Mouse (Mus musculus) C2C12 (cell line): ENCODE results near the gene Rpl11. TPM values are rescaled to one million over a fixed set of nuclear protein-coding genes. Genes with fewer than 3 reads are reported as not detected.

Experiments
- H3K27me3 ChIP-seq: one replicate; pipeline ENCODE4 v1.6.1; 2011; ENCODE audit not compliant: control insufficient read depth, insufficient read depth, insufficient read length
- H3K36me3 ChIP-seq: one replicate; pipeline ENCODE4 v1.6.1; 2011; ENCODE audit not compliant: control insufficient read depth, insufficient read depth
- H3K4me3 ChIP-seq: one replicate; pipeline ENCODE4 v1.5.1; 2011; ENCODE audit warnings: mild to moderate bottlenecking, control low read depth; ENCODE audit not compliant: poor library complexity, insufficient read depth, severe bottlenecking
- H3K79me2 ChIP-seq: one replicate; pipeline ENCODE4 v1.6.1; 2011; ENCODE audit not compliant: control insufficient read depth, insufficient read depth
- H3K79me3 ChIP-seq: one replicate; pipeline ENCODE4 v1.6.1; 2011; ENCODE audit warnings: low read depth, control low read depth
- H3ac ChIP-seq: one replicate; pipeline ENCODE3; 2011; ENCODE audit warnings: low read depth; ENCODE audit not compliant: control insufficient read depth, insufficient read length
- CEBPB ChIP-seq: IDR thresholded peaks from one replicate; pipeline ENCODE4 v1.6.1; 2011; ENCODE audit warnings: low read depth, mild to moderate bottlenecking, control low read depth, moderate library complexity
- CTCF ChIP-seq: IDR thresholded peaks from one replicate; pipeline ENCODE4 v1.5.1; 2011; ENCODE audit not compliant: control insufficient read depth, insufficient read depth, insufficient read length
- FOSL1 ChIP-seq: IDR thresholded peaks from one replicate; pipeline ENCODE4 v1.8.0; 2011; ENCODE audit warnings: mild to moderate bottlenecking, low read length; ENCODE audit not compliant: poor library complexity, insufficient read depth, severe bottlenecking
- MAX ChIP-seq: IDR thresholded peaks from one replicate; pipeline ENCODE4 v1.6.1; 2011; ENCODE audit warnings: mild to moderate bottlenecking, control low read depth
- MYOD1 ChIP-seq: IDR thresholded peaks from one replicate; pipeline ENCODE4 v1.6.1; 2011; ENCODE audit warnings: low read depth; ENCODE audit not compliant: control insufficient read depth, insufficient read length
- MYOG ChIP-seq: IDR thresholded peaks from one replicate; pipeline ENCODE4 v1.6.1; 2011; ENCODE audit not compliant: control insufficient read depth, insufficient read length; ENCODE audit errors: extremely low read depth
- USF1 ChIP-seq: IDR thresholded peaks from one replicate; pipeline ENCODE4 v1.6.1; 2011; ENCODE audit warnings: low read depth, mild to moderate bottlenecking, control low read depth, moderate library complexity
- polyA plus RNA-seq: library from polyadenylated mRNA; unstranded; fragments of >200 nt; fragmentation: generic; extraction: Trizol; gene quantifications from one replicate; pipeline ENCODE4 v1.2.1, GENCODE M21; 2012; ENCODE audit warnings: missing spikeins

Gene Rpl11
- polyA plus RNA-seq, 1 experiment: 2,415 TPM

DNA sequence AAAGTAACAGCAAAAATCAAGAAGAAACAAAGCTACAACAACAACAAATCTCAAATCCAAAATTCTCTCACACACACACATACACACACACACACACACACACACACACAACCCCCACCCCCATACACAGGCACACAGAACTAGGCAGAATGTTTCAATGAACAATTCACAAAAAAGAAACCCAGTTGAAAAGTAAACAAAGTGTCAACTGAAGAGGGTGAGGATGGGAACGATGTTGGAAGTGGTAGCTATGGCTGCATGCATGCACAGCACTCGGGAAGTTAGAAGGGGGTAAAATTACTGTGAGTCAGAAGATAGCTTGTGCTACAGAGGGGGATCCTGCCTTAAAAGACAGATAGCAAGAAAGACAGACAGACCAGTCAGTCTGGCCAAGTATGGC is 25.4 kb upstream of the Rpl11 start:
- H3K36me3 ChIP-seq: no peaks in the 10 kb centered on the region
- H3K4me3 ChIP-seq: no peak overlapping the region
- no peaks in the 10 kb centered on the region for H3K79me2 ChIP-seq
- no peak overlapping the region for H3ac ChIP-seq
- H3K27me3 ChIP-seq: no peaks in the 10 kb centered on the region
- TF ChIP-seq CTCF (no peak), MAX (no peak), CEBPB (no peak), MYOD1 (no peak)
- H3K79me3 ChIP-seq: no peaks in the 10 kb centered on the region

DNA sequence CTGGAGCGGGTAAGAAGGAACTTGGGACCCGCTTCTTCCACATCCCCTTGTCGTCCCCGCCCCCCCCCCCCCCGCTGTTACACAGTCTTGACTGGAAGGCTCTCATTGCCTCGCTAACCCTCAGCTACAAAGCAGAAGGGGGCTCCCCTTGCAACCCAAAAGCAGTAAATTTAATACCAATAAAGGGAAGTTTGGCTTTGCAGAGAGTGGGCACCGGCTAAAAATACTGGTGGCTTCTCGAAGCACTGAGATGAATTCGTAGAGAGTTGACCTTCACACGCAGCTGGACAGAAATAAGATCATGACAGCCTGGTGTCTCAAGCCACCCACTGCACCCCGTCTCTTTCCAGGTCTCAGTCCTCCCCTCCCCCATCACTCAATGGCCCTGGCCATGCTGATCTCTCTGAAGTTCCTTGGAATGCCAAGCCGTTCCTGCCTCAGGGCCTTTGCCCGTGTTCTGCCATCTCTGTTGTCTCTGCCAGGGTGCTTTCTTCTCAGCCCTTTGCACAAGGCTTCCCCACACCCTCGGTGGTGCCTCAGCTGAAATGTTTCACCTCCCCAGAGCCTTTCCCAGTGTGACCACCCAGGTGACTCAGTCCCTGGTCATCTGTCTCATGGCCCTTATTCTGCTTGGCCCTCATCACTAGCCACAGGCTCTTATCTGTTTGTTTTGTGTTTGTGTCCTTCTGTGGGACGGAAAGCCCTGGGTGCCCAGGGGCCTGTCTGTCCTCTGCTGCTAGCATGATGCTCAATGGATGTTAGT is 23.7 kb upstream of the Rpl11 start:
- Histone ChIP-seq H3K79me3 (no peaks in the 10 kb centered on the region), H3K27me3 (no peaks in the 10 kb centered on the region), H3K4me3 (no peak overlapping the region), H3K79me2 (no peaks in the 10 kb centered on the region), H3ac (no peak overlapping the region), H3K36me3 (no peaks in the 10 kb centered on the region)
- no peak for TF ChIP-seq CEBPB
- TF ChIP-seq MAX: peak; percentile 23
- TF ChIP-seq FOSL1: peak; percentile 77

DNA sequence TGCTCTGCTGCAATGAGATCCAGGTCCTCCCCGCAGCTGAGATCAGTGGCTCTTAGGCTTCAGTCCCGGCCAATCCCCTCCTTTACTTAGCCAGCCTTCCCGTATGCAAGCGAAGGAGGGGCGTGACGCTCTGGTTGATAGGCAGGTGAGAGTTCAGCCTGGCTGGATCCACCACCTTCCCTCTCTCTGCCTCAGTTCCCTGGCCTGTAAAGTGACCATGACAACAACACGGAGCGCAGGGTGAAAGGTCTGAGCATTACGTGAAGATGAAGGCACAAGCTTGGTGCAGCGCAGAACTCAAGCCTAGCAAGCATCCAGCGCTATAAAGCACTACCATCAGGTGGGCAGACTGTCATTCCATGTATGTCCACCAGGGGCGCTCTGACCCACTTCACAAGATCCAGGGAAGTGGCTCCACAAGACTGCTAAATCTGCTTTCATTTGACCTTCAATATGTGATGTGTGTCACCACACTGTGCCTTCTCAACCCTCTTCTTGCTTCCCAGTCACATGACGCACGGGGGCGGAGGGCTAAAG is 18.0 kb upstream of the Rpl11 start:
- TF ChIP-seq CEBPB (no peak), MAX (no peak), FOSL1 (no peak), CTCF (peak; percentile 65), MYOG (no peak), MYOD1 (no peak), USF1 (peak; percentile 57)
- Histone ChIP-seq H3K4me3 (no peak overlapping the region), H3K79me3 (no peaks in the 10 kb centered on the region)

DNA sequence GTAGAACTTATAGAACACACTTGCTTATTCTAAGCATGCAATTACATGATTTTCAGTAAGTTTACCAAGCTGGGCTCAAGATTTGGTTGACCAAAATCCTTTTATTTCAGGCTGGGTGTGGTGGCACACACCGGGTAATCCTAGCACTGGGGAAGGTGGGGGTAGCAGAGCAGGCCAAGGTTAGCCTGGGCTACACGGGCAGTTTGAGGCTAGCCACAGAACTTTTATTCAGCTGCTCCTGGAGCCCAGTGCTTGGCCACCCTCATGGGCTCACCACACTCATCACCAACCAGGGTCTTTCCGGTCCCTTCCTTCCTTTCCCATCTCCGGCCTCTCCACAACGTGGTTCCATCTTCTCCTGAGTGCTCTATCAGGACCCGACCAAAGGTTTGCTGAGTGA is 17.4 kb upstream of the Rpl11 start:
- Histone ChIP-seq H3K27me3 (no peaks in the 10 kb centered on the region), H3K79me2 (no peaks in the 10 kb centered on the region), H3K36me3 (no peaks in the 10 kb centered on the region), H3ac (no peak overlapping the region), H3K79me3 (no peaks in the 10 kb centered on the region), H3K4me3 (no peak overlapping the region)
- no peak for TF ChIP-seq CEBPB
- no peak for TF ChIP-seq MYOD1
- TF ChIP-seq MAX: no peak
- TF ChIP-seq CTCF: no peak
- no peak for TF ChIP-seq FOSL1
- no peak for TF ChIP-seq USF1
- no peak for TF ChIP-seq MYOG

More for the DNA sequence above, 18.0 kb upstream of the Rpl11 start:
- Histone ChIP-seq H3ac (no peak overlapping the region), H3K27me3 (no peaks in the 10 kb centered on the region), H3K36me3 (no peaks in the 10 kb centered on the region), H3K79me2 (no peaks in the 10 kb centered on the region)

DNA sequence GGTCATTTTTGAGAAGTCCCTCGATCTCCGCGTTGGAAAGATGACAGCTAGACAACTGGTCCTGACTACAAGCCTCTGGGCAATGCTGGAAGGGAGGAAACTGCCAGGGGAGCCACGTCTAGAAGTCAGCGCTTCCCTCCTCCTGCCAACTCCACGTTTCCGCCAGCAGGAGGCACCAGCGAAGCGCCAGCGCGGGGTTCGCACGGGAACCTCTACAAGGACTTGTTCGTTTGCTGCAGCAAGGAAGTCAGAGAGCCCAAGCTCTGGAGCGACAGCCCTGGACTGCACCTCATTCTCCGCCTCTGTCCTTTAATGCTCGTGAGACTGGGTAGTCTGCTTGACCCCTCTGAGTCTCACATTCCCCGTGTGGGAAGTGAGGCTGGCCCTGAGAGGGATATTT is 16.7 kb upstream of the Rpl11 start:
- no peaks in the 10 kb centered on the region for H3K36me3 ChIP-seq
- no peaks in the 10 kb centered on the region for H3K79me2 ChIP-seq
- H3ac ChIP-seq: peak overlapping the region; percentile 20
- no peaks in the 10 kb centered on the region for H3K79me3 ChIP-seq
- TF ChIP-seq MAX (no peak), CTCF (peak; percentile 98)
- no peaks in the 10 kb centered on the region for H3K27me3 ChIP-seq
- no peak overlapping the region for H3K4me3 ChIP-seq

DNA sequence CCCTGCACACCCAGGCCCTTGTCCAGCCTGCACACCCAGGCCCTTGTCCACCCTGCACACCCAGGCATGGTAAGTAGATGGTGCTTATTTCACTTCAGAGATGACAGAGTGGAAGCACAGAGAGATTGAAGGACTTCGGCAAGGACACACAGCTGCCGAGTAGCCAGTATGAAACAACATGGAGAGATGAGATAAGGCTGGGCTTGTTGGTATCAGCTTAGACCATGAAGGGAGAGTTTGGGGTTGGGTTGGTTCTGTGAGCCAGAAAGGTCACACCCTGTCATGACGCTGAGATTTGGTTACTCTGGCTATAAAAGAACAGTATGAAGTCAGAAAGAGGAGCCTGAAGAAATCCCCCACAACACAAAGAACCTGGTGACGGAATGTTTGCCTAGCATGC is 16.1 kb upstream of the Rpl11 start:
- Histone ChIP-seq H3ac (peak overlapping the region; percentile 15), H3K27me3 (no peaks in the 10 kb centered on the region), H3K4me3 (no peak overlapping the region), H3K79me3 (no peaks in the 10 kb centered on the region), H3K79me2 (no peaks in the 10 kb centered on the region), H3K36me3 (no peaks in the 10 kb centered on the region)
- TF ChIP-seq CEBPB (no peak), FOSL1 (no peak), USF1 (no peak), MYOG (no peak), MYOD1 (no peak), CTCF (no peak), MAX (no peak)
